Mouse (Mus musculus): ENCODE data around the gene Sumo2. TPM values are rescaled to one million over a fixed set of nuclear protein-coding genes. Genes with fewer than 3 reads are reported as not detected.

The Sumo2 gene
- polyA plus RNA-seq (2014; fragmentation: Illumina TruSeq; extraction: RNeasy Lipid Tissue Mini Kit (QIAGEN cat#74804); ENCODE audit: low read depth, low replicate concordance), result 1,647 TPM

GRCm38 (mm10) chr11:115536038-115536681 is at the start of gene Sumo2:
Gene Sumo2 (minus strand): TSS chr11:115536276.

DNA sequence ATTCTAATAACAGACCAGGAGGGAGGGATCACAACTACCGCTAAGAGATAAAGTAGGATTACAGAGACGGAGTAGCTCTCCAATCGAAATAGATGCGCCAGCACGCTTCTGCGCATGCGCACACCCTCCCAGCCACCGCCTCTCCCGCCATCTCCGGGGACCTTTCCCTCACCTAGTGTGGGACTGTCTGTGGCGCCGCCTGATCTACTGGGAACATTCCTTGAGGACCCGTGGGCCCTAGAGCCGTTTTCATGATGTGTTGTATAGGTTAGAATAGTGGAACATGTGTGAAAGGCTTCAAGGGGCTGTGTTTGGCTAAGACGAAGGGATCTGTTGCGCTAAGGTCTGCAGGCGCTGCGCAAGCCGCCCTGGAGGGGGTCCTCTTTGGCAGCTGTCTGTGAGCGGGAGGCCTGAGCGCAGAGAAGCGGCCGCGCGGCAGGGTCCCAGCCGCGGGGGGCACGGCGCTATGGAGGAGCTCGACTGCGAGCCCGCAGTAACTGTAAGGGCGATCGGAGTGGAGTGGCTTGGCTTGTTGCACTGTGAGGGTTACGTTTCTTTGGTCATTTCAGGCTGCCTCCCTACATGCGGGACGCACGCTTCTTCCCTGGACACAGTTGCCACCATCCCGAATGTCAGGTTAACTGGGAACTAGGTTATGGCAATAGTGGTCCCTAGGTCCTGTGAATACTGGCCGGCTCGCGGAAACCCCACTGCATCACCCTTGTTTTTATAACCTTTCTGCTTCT is 28.2 kb upstream of the Sumo2 start, which contains the start of gene Nup85:
Gene Nup85, plus strand, starts transcription at position 371 of the 746 bp plus-strand sequence.

GRCm38 (mm10) chr11:115514238-115514663 is 21.8 kb downstream of the Sumo2 start, which contains the start of gene Jpt1:
Gene Jpt1 (minus strand): TSS chr11:115514387.

DNA sequence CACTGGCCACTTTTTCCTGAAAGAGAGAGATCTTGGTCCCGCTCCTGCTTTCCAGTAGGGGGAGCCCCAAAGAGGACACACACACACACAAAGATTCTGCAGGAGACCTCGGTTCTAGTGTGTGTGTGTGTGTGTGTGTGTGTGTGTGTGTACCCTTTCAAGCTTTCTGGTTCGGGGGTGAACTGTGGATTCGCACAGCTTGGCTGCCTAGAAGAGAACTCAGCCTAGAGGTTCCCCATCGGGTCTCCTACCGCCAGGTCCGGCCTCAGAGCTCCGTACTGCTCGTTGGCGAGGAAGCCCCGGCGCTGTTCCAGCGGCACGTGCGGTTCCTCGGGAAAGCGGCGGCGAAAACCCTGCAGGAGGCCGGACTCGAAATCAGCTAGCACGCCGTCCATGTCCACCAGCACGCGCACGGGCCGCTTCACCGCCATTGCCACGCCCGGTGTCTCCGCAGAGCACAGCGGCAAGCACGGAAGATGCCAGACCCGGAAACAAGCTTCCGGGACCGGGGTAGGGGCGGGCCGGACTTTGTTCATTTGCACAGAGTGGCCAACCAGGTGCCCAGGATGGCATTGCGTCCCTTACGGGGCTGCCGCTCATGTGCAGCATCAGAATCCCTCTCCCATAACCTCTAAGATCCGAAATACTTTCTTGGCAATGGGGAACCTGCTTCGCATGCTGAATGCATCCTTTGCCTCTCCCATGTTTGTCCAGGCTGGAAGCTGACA is 44.6 kb downstream of the Sumo2 start, which contains the start of gene Nt5c:
Gene Nt5c, minus strand, starts transcription at position 507 of the 728 bp plus-strand sequence.

DNA sequence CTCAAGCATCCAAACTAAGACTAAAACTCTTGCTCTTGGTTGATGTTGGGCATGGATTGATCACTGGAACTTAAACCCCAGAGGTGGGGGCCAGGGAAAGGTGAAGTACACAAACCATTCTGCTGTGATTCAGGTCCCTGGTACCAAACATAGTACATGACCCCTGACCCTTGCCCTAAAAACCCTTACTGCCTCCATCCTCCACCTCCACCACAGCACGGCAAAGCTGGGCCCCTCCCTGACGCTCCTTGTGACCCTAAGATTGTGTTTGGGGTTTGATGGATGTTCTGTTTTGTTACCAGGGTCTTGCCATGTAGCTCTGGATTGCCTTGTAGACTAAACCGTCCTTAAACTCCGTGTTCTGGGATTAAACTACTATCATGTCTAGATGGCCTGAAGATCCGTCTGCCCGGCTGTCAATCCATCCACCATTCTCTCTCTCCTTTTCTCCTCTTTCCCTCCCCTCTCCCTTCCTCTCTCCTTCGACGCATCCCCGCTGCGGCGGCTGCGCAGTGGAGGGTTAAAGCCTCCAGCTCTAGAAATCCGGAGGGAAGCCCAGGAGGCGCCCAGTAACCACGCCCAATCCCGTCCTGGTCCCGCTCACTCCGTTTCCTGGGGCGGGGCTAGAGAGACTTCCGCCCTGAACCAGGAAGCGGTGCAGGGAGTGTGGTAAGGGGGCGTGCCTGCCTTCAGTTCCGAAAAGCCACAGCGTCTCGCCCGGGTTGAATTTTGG is 60.9 kb downstream of the Sumo2 start, which contains the start of gene Armc7:
Gene Armc7, plus strand, starts transcription at position 643 of the 733 bp plus-strand sequence.

Other genes starting within 250 kb of the Sumo2 start
- gene Fads6, start 238.6 kb downstream of the Sumo2 start, polyA plus RNA-seq (2014; fragmentation: Illumina TruSeq; extraction: RNeasy Lipid Tissue Mini Kit (QIAGEN cat#74804); ENCODE audit: low read depth, low replicate concordance), result 35.8 TPM
- gene Otop2, start 229.1 kb downstream of the Sumo2 start, polyA plus RNA-seq (2014; fragmentation: Illumina TruSeq; extraction: RNeasy Lipid Tissue Mini Kit (QIAGEN cat#74804); ENCODE audit: low read depth, low replicate concordance), result not detected
- gene Ush1g, start 214.2 kb downstream of the Sumo2 start, polyA plus RNA-seq (2014; fragmentation: Illumina TruSeq; extraction: RNeasy Lipid Tissue Mini Kit (QIAGEN cat#74804); ENCODE audit: low read depth, low replicate concordance), result not detected
- gene Otop3, start 201.5 kb downstream of the Sumo2 start, polyA plus RNA-seq (2014; fragmentation: Illumina TruSeq; extraction: RNeasy Lipid Tissue Mini Kit (QIAGEN cat#74804); ENCODE audit: low read depth, low replicate concordance), result not detected
- gene Hid1, start 168.5 kb downstream of the Sumo2 start, polyA plus RNA-seq (2014; fragmentation: Illumina TruSeq; extraction: RNeasy Lipid Tissue Mini Kit (QIAGEN cat#74804); ENCODE audit: low read depth, low replicate concordance), result 6.2 TPM
- 4.8 TPM for gene Cdr2l, start 154.4 kb downstream of the Sumo2 start, polyA plus RNA-seq (2014; fragmentation: Illumina TruSeq; extraction: RNeasy Lipid Tissue Mini Kit (QIAGEN cat#74804); ENCODE audit: low read depth, low replicate concordance)
- 17.7 TPM for gene Mrpl58, start 132.5 kb downstream of the Sumo2 start, polyA plus RNA-seq (2014; fragmentation: Illumina TruSeq; extraction: RNeasy Lipid Tissue Mini Kit (QIAGEN cat#74804); ENCODE audit: low read depth, low replicate concordance)
- gene Atp5h, start 116.3 kb downstream of the Sumo2 start, polyA plus RNA-seq (2014; fragmentation: Illumina TruSeq; extraction: RNeasy Lipid Tissue Mini Kit (QIAGEN cat#74804); ENCODE audit: low read depth, low replicate concordance), result 611 TPM
- gene Kctd2, start 116.1 kb downstream of the Sumo2 start, polyA plus RNA-seq (2014; fragmentation: Illumina TruSeq; extraction: RNeasy Lipid Tissue Mini Kit (QIAGEN cat#74804); ENCODE audit: low read depth, low replicate concordance), result 64.0 TPM
- gene Trim80, start 95.7 kb downstream of the Sumo2 start, polyA plus RNA-seq (2014; fragmentation: Illumina TruSeq; extraction: RNeasy Lipid Tissue Mini Kit (QIAGEN cat#74804); ENCODE audit: low read depth, low replicate concordance), result not detected
- not detected for gene Slc16a5, start 73.8 kb downstream of the Sumo2 start, polyA plus RNA-seq (2014; fragmentation: Illumina TruSeq; extraction: RNeasy Lipid Tissue Mini Kit (QIAGEN cat#74804); ENCODE audit: low read depth, low replicate concordance)
- gene Armc7, start 60.6 kb downstream of the Sumo2 start, polyA plus RNA-seq (2014; fragmentation: Illumina TruSeq; extraction: RNeasy Lipid Tissue Mini Kit (QIAGEN cat#74804); ENCODE audit: low read depth, low replicate concordance), result 0.82 TPM
- gene Nt5c, start 44.4 kb downstream of the Sumo2 start, polyA plus RNA-seq (2014; fragmentation: Illumina TruSeq; extraction: RNeasy Lipid Tissue Mini Kit (QIAGEN cat#74804); ENCODE audit: low read depth, low replicate concordance), result 4.6 TPM
- gene Jpt1, start 21.9 kb downstream of the Sumo2 start, polyA plus RNA-seq (2014; fragmentation: Illumina TruSeq; extraction: RNeasy Lipid Tissue Mini Kit (QIAGEN cat#74804); ENCODE audit: low read depth, low replicate concordance), result 14.9 TPM
- 42.1 TPM for gene Nup85, start 28.2 kb upstream of the Sumo2 start, polyA plus RNA-seq (2014; fragmentation: Illumina TruSeq; extraction: RNeasy Lipid Tissue Mini Kit (QIAGEN cat#74804); ENCODE audit: low read depth, low replicate concordance)
- gene Mrps7, start 67.6 kb upstream of the Sumo2 start, polyA plus RNA-seq (2014; fragmentation: Illumina TruSeq; extraction: RNeasy Lipid Tissue Mini Kit (QIAGEN cat#74804); ENCODE audit: low read depth, low replicate concordance), result 8.8 TPM
- gene Gga3, start 67.8 kb upstream of the Sumo2 start, polyA plus RNA-seq (2014; fragmentation: Illumina TruSeq; extraction: RNeasy Lipid Tissue Mini Kit (QIAGEN cat#74804); ENCODE audit: low read depth, low replicate concordance), result 3.3 TPM
- 54.5 TPM for gene Mif4gd, start 76.7 kb upstream of the Sumo2 start, polyA plus RNA-seq (2014; fragmentation: Illumina TruSeq; extraction: RNeasy Lipid Tissue Mini Kit (QIAGEN cat#74804); ENCODE audit: low read depth, low replicate concordance)
- 6.1 TPM for gene Slc25a19, start 92.0 kb upstream of the Sumo2 start, polyA plus RNA-seq (2014; fragmentation: Illumina TruSeq; extraction: RNeasy Lipid Tissue Mini Kit (QIAGEN cat#74804); ENCODE audit: low read depth, low replicate concordance)
- 160 TPM for gene Grb2, start 172.3 kb upstream of the Sumo2 start, polyA plus RNA-seq (2014; fragmentation: Illumina TruSeq; extraction: RNeasy Lipid Tissue Mini Kit (QIAGEN cat#74804); ENCODE audit: low read depth, low replicate concordance)
- gene Tmem94, start 229.2 kb upstream of the Sumo2 start, polyA plus RNA-seq (2014; fragmentation: Illumina TruSeq; extraction: RNeasy Lipid Tissue Mini Kit (QIAGEN cat#74804); ENCODE audit: low read depth, low replicate concordance), result 1.3 TPM